Mouse (Mus musculus) embryonic facial prominence, embryonic 10.5 days (tissue): Measurements from ENCODE around the gene Ddah1. TPM values are rescaled to one million over a fixed set of nuclear protein-coding genes. Genes with fewer than 3 reads are reported as not detected.
A peak's percentile ranks its signal among the peaks of the same experiment; 100 is the strongest.

Experiments used
- DNase-seq: peaks from one replicate; pipeline ENCODE4 v3.0.0-alpha.2; 2017; ENCODE audit warnings: low spot score
- H3K27ac ChIP-seq: fragments of 300-500 bp; sonication (generic); replicated peaks from 2 replicates; pipeline ENCODE4 v1.5.1; 2016; ENCODE audit warnings: mild to moderate bottlenecking
- H3K27me3 ChIP-seq: fragments of 300-500 bp; sonication (generic); replicated peaks from 2 replicates; pipeline ENCODE4 v1.6.1; 2016; ENCODE audit warnings: low read depth, mild to moderate bottlenecking; ENCODE audit not compliant: poor library complexity, severe bottlenecking
- H3K36me3 ChIP-seq: fragments of 300-500 bp; sonication (generic); replicated peaks from 2 replicates; pipeline ENCODE4 v1.6.1; 2016; ENCODE audit warnings: mild to moderate bottlenecking, moderate library complexity
- H3K4me1 ChIP-seq: fragments of 300-500 bp; sonication (generic); 2 replicates; pipeline ENCODE4 v1.6.1; 2016
- H3K4me3 ChIP-seq: fragments of 300-500 bp; sonication (generic); 2 replicates; pipeline ENCODE4 v1.5.1; 2016; ENCODE audit warnings: mild to moderate bottlenecking, moderate library complexity
- H3K9me3 ChIP-seq: fragments of 300-500 bp; sonication (generic); 2 replicates; pipeline ENCODE4 v1.6.1; 2016; ENCODE audit warnings: mild to moderate bottlenecking
- WGBS: fragments of 180-500 bp; shearing (Covaris S2); methylation state at CpG from one replicate; pipeline ENCODE4 v1.1.7; 2016; 5-methylcytosine and 5-hydroxymethylcytosine counted together
- polyA plus RNA-seq: library from polyadenylated mRNA; unstranded; fragments of >200 nt; fragmentation: Nextera tagmentation; extraction: Ambion mirVana; gene quantifications from 2 replicates; pipeline ENCODE4 v1.2.1, GENCODE M21; 2016

The Ddah1 gene
- polyA plus RNA-seq, 1 experiment from 2014 or later, result 22.4 TPM

DNA sequence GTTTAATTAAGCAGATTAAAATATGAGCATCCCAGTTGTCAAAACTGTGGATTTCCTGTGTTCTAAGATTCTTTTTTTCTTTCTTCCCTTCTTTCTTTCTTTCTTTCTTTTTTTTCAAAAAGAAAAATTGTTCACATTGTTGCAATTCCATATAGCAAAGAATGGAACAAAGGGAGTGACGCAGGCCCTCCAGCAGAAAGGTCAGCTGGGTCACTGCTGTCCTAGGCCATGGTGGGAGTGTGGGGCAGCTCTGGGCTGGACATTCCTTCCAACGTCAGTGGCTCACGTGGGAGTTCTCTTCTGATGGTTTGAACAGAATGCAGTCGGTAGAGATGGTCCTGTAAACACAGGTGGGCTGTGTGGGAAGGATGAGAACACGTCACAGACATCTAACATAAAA, 16.8 kb downstream of the Ddah1 start:
- Histone ChIP-seq H3K4me1 (peaks cover 10% of the 10 kb centered on the region), H3K9me3 (no peaks in the 10 kb centered on the region), H3K27ac (no peak overlapping the region; the same call in 1 of the 2 replicates), H3K4me3 (no peak overlapping the region), H3K36me3 (no peaks in the 10 kb centered on the region), H3K27me3 (0 out of 2 replicates have a peak, but pooled peaks cover 4% of the 10 kb centered on the region)
- 40% methylated on average over 5 of the region's 5 CpGs for WGBS
- no peak for DNase-seq

GRCm38 (mm10) chr3:145775862-145776261, 17.4 kb downstream of the Ddah1 start:
- WGBS, result 88% methylated on average over 5 of the region's 5 CpGs
- no peak for DNase-seq
- H3K4me1 ChIP-seq, result peaks cover 12% of the 10 kb centered on the region
- H3K27me3 ChIP-seq, result 0 out of 2 replicates have a peak, but pooled peaks cover 4% of the 10 kb centered on the region
- no peaks in the 10 kb centered on the region for H3K9me3 ChIP-seq
- no peaks in the 10 kb centered on the region for H3K36me3 ChIP-seq
- H3K4me3 ChIP-seq, result no peak overlapping the region
- H3K27ac ChIP-seq, result no peak overlapping the region; the same call in 1 of the 2 replicates

DNA sequence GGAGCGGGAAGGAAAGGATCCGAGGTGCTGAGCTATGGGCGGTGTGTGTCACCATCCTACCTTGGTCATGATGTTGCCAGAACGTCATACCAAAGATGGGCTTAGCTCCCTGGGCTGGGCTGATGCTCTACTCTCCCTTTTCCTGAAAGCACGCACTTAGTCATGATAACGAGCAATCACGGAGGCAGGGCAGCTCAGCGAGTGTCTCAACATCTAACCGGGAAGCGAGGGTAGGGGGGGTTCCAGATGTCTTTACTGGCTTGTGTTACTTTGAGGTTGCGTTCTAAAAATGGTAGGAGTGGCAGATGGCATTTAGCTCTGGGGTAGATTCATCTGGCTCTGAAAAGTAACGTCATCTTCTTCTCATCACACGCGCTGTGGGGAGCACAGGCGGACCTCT, 18.5 kb downstream of the Ddah1 start:
- 83% methylated on average over 15 of the region's 15 CpGs for WGBS
- 0 out of 2 replicates have a peak, but pooled peaks cover 4% of the 10 kb centered on the region for H3K27me3 ChIP-seq
- H3K36me3 ChIP-seq, result no peaks in the 10 kb centered on the region
- no peak overlapping the region for H3K27ac ChIP-seq
- H3K4me1 ChIP-seq, result peaks cover 15% of the 10 kb centered on the region
- no peak for DNase-seq
- no peak overlapping the region for H3K4me3 ChIP-seq
- no peaks in the 10 kb centered on the region for H3K9me3 ChIP-seq

DNA sequence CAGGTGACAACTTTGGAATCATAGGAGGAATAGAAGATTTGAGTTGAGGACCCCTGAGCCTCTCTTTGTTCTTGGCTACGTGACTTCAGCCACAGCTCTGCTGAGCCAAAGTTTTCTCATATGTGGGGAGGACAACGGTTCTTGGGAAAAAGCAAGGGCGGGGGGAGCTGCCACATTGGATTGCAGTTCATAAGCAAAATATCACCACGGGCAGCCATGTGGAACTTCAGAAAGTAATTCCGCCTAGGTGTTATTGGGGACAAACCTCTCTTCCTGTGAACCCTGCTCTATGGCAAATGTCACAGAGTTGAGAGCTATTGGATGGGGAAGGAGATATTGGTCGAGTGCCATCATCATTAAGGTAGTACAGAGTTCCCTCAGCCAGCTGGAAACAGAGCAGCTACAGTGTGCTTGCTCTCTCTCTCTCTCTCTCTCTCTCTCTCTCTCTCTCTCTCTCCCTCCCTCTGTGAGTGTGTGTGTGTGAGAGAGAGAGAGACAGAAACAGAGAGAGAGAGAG, 20.0 kb downstream of the Ddah1 start:
- peak overlapping the region; percentile 35; the same call in 1 of the 2 replicates for H3K27ac ChIP-seq
- H3K4me3 ChIP-seq, result no peak overlapping the region
- 0 out of 2 replicates have a peak, but pooled peaks cover 4% of the 10 kb centered on the region for H3K27me3 ChIP-seq
- peaks cover 12% of the 10 kb centered on the region for H3K4me1 ChIP-seq
- 88% methylated on average over 6 of the region's 6 CpGs for WGBS
- H3K9me3 ChIP-seq, result no peaks in the 10 kb centered on the region
- DNase-seq, result no peak
- H3K36me3 ChIP-seq, result no peaks in the 10 kb centered on the region

- no peak for DNase-seq
- H3K4me3 ChIP-seq, result no peak overlapping the region
- no peaks in the 10 kb centered on the region for H3K9me3 ChIP-seq
- H3K36me3 ChIP-seq, result no peaks in the 10 kb centered on the region
- no peak overlapping the region for H3K27ac ChIP-seq
- 0 out of 2 replicates have a peak, but pooled peaks cover 4% of the 10 kb centered on the region for H3K27me3 ChIP-seq
- WGBS, result 68% methylated on average over 5 of the region's 5 CpGs
- H3K4me1 ChIP-seq, result peaks cover 11% of the 10 kb centered on the region
Measured at GRCm38 (mm10) chr3:145779279-145779973, 21.0 kb downstream of the Ddah1 start.

GRCm38 (mm10) chr3:145780784-145781442, 22.4 kb downstream of the Ddah1 start:
- H3K27me3 ChIP-seq, result 0 out of 2 replicates have a peak, but pooled peaks cover 4% of the 10 kb centered on the region
- WGBS, result 73% methylated on average over 14 of the region's 14 CpGs
- H3K9me3 ChIP-seq, result no peaks in the 10 kb centered on the region
- DNase-seq, result no peak
- H3K4me3 ChIP-seq, result no peak overlapping the region
- no peaks in the 10 kb centered on the region for H3K36me3 ChIP-seq
- H3K27ac ChIP-seq, result no peak overlapping the region
- peaks cover 9% of the 10 kb centered on the region for H3K4me1 ChIP-seq

GRCm38 (mm10) chr3:145785244-145785643, 26.8 kb downstream of the Ddah1 start:
- no peaks in the 10 kb centered on the region for H3K9me3 ChIP-seq
- no peaks in the 10 kb centered on the region for H3K27me3 ChIP-seq
- no peaks in the 10 kb centered on the region for H3K36me3 ChIP-seq
- H3K27ac ChIP-seq, result no peak overlapping the region
- no peak overlapping the region for H3K4me3 ChIP-seq
- no peak for DNase-seq
- peaks cover 15% of the 10 kb centered on the region for H3K4me1 ChIP-seq
- 57% methylated on average over 7 of the region's 7 CpGs for WGBS

GRCm38 (mm10) chr3:145787303-145787702, 28.8 kb downstream of the Ddah1 start:
- H3K27ac ChIP-seq, result no peak overlapping the region

GRCm38 (mm10) chr3:145789114-145789513, 30.6 kb downstream of the Ddah1 start:
- Histone ChIP-seq H3K4me3 (no peak overlapping the region), H3K27ac (no peak overlapping the region), H3K4me1 (peaks cover 15% of the 10 kb centered on the region), H3K27me3 (no peaks in the 10 kb centered on the region), H3K36me3 (no peaks in the 10 kb centered on the region), H3K9me3 (no peaks in the 10 kb centered on the region)
- no peak for DNase-seq
- 85% methylated on average over 7 of the region's 7 CpGs for WGBS

More at GRCm38 (mm10) chr3:145787303-145787702, 28.8 kb downstream of the Ddah1 start:
- no peak for DNase-seq
- Histone ChIP-seq H3K9me3 (no peaks in the 10 kb centered on the region), H3K4me3 (no peak overlapping the region), H3K4me1 (peaks cover 15% of the 10 kb centered on the region), H3K27me3 (no peaks in the 10 kb centered on the region), H3K36me3 (no peaks in the 10 kb centered on the region)
- 83% methylated on average over 9 of the region's 9 CpGs for WGBS

DNA sequence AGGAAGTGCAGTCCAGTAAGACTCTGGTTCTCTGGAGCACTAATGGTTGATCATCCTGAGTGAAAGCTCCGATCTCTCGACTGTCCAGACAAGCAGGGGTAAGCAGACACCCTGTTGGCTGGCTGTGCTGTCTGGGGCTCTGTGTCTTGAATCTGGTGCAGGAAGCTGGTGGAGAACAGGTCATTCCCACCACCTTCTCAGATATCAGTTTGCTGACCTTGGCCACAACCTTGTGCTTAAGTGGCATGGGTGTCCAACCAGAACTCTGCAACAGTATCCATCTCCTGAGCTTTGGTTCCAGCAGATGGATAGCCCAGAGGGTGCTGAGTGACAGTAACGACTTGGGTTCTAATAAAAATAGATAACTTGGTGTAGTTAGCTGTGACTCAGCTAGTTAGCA, 31.8 kb downstream of the Ddah1 start:
- H3K27me3 ChIP-seq, result no peaks in the 10 kb centered on the region
- no peak overlapping the region for H3K4me3 ChIP-seq
- no peaks in the 10 kb centered on the region for H3K36me3 ChIP-seq
- H3K9me3 ChIP-seq, result no peaks in the 10 kb centered on the region
- DNase-seq, result no peak
- H3K4me1 ChIP-seq, result peaks cover 12% of the 10 kb centered on the region
- no peak overlapping the region for H3K27ac ChIP-seq
- 83% methylated on average over 3 of the region's 3 CpGs for WGBS

- WGBS, result 91% methylated on average over 4 of the region's 4 CpGs
- Histone ChIP-seq H3K27me3 (no peaks in the 10 kb centered on the region), H3K27ac (no peak overlapping the region), H3K4me1 (peaks cover 15% of the 10 kb centered on the region), H3K9me3 (no peaks in the 10 kb centered on the region), H3K36me3 (no peaks in the 10 kb centered on the region), H3K4me3 (no peak overlapping the region)
- no peak for DNase-seq
Measured at GRCm38 (mm10) chr3:145790709-145791108, 32.2 kb downstream of the Ddah1 start.

GRCm38 (mm10) chr3:145794355-145794754, 35.9 kb downstream of the Ddah1 start:
- Histone ChIP-seq H3K4me1 (peaks cover 40% of the 10 kb centered on the region), H3K9me3 (no peaks in the 10 kb centered on the region), H3K27ac (no peak overlapping the region), H3K36me3 (no peaks in the 10 kb centered on the region), H3K27me3 (no peaks in the 10 kb centered on the region), H3K4me3 (no peak overlapping the region)
- DNase-seq, result no peak
- WGBS, result 74% methylated on average over 10 of the region's 10 CpGs

- Histone ChIP-seq H3K27me3 (no peaks in the 10 kb centered on the region), H3K27ac (peak overlapping the region; percentile 66), H3K9me3 (no peaks in the 10 kb centered on the region), H3K4me1 (peaks cover 41% of the 10 kb centered on the region), H3K36me3 (no peaks in the 10 kb centered on the region), H3K4me3 (no peak overlapping the region)
- 55% methylated on average over 7 of the region's 7 CpGs for WGBS
- peak; percentile 56 for DNase-seq
Measured at GRCm38 (mm10) chr3:145795896-145796295, 37.4 kb downstream of the Ddah1 start.
